Mouse (Mus musculus): ENCODE data around the gene Surf2. TPM values are rescaled to one million over a fixed set of nuclear protein-coding genes. Genes with fewer than 3 reads are reported as not detected.
A peak's percentile ranks its signal among the peaks of the same experiment; 100 is the strongest.
"Not testable (repeated sequence)": the region's sequence is repeated elsewhere in the genome, so short reads cannot be mapped to it uniquely, and the experiment has no call there.

The Surf2 gene
- 10 to 100 TPM; 41.8 to 46.6 TPM for polyA plus RNA-seq (2017; shearing (Covaris generic))

DNA sequence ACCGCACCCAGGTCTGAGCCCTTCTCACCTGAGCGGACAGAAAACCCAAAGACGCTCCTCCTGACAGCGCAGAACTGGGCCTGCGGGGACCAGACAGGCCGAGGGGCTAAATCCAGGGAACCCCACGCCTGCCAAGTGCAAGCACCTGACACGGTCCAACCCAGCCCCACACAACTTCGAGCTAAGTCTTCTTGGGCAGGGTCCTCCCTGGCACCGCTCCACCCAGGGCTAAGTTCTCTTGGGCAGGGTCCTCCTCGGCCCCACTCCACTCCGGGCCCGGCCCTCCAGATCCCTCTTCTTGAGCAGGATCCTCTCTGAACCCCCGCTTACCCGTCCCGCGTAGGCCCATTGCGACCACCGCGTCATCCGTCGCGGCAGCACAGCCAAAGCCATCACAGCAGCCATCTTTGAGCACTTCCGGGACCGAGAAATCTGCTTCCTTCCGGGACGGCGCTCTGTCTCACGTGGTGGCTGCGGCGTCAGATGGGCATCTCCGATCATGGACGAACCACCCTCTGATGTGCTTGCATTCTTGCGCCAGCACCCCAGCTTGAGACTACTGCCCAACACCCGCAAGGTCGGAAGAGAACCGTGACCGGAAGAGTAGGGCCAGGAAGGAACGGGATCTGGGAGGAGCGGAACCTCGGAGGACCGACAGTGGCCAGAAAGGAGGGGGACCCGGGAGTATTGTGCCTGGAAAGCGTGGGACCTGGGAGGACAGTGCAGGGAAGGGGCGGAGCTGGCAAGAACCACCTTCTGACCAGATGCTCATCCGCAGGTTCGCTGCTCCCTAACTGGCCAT lies at the start of gene Surf2, which contains the start of gene Surf1:
Surf2 (plus strand) TSS at position 441 of the 802 bp plus-strand sequence.
Surf1 (minus strand) TSS at position 604 of the 802 bp plus-strand sequence.
- peak; percentile 84 for ATAC-seq

DNA sequence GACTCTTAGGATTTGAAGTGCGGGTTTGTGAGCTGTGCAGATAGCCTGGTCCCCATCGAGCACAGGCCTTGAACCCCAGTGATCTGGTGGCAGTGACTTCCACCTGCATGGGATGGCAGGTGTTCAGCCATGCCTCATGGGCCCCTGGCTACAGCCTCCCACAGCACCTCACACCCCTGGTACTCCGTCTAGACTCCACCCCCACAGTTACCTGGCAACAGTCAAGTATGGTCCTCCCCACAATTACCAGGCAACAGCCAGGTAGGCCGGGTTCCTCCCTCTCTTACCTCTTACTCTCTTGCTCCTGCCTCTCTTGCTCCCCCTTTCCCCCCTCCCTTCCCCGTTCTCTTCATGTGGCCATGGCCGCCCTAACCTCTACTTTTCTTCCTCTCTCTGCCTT lies 45.5 kb upstream of the Surf2 start:
- ATAC-seq, result no peak

GRCm38 (mm10) chr2:26878571-26878970 lies 37.6 kb upstream of the Surf2 start:
- ATAC-seq, result no peak

GRCm38 (mm10) chr2:26885541-26885940 lies 30.6 kb upstream of the Surf2 start:
- not testable (repeated sequence) for ATAC-seq

DNA sequence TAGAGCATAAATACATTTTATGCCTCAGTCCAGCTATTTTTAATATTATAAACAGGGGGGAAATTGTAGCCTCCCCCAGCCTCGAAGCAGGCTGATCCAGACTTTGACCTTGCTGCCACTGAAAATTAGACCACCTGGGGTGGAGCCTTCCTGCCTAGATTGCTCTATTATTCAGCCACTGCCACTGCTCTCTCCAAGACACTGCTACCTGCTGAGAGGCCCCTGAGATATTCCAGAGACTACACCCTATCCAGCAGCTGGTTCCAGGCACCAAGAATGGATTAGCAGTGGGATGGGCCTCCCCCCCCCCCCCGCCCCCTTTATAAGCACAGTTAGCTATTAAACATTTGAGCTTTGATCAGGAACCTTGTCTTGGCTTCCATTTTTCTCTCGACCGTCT lies 30.0 kb upstream of the Surf2 start:
- not testable (repeated sequence) for ATAC-seq

DNA sequence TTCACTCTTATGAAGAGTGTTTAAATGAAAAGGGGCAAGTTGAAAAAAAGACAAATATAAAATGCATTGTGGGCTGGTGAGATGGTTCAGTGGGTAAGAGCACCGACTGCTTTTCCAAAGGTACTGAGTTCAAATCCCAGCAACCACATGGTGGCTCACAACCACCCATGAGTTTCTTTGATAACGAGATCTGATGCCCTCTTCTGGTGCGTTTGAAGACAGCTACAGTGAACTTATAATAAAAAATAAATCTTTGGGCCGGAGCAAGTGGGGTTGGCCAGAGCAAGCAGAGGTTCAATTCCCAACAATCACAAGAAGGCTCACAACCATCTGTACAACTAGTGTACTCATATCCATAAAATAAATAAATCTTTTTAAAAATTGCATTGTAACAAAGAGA lies 20.3 kb upstream of the Surf2 start:
- no peak for ATAC-seq

DNA sequence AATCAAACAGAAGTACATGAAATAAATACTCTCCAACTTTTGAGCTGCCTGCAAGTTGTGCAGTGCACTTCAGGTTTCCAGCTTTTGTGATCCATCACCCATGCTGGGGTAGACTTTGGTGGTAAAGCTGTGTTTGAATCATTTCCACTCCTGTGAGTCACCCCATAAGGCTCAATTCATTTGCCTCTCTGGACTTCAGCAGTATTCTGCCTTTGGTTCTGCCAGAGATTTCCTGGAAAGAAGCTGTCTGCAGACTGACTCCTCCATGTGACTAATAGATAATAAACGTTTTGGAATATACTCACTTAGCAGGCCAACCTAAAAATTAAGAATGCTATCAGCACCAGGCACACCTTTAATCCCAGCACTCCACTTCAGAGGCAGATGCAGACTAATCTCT lies 15.4 kb upstream of the Surf2 start:
- no peak for ATAC-seq

DNA sequence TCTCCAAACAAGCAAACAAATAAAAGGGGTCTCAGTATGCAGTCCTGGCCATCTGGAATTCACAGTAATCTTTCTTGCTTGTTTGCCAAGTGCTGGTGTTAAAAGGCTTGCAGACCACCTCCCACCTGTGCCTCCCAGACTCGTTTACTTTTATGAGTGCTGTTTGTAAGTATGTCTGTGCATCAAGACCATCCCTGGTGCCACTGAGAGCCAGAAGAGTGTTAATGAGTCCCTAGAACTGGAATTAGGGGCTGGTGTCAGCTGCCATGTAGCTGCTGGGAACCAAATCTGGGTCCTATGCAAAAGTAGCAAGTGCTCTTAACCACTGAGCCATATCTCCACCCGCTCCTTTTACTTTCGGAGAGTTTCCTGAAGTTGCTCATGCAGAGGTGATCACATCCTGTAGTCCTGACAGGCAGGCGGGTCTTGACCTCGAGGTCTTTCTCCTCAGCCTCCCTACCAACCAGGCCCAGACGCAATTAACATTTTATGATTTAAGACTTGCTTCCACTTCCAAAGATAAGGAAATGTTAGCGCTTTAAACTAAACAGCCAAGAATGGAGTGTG lies 14.2 kb upstream of the Surf2 start:
- no peak for ATAC-seq

- ATAC-seq, result peak; percentile 97
Observed at GRCm38 (mm10) chr2:26902467-26903220, 13.5 kb upstream of the Surf2 start, which contains the start of gene Surf6. Gene Surf6, minus strand, starts transcription at chr2:26902879.

GRCm38 (mm10) chr2:26903311-26903710 lies 12.9 kb upstream of the Surf2 start:
- ATAC-seq, result no peak

- ATAC-seq, result no peak
Observed at GRCm38 (mm10) chr2:26905936-26906335, 10.2 kb upstream of the Surf2 start.

- no peak for ATAC-seq
Observed at GRCm38 (mm10) chr2:26906431-26906830, 9.7 kb upstream of the Surf2 start.

GRCm38 (mm10) chr2:26907109-26907508 lies 9.1 kb upstream of the Surf2 start:
- ATAC-seq, result no peak

GRCm38 (mm10) chr2:26908710-26909386 lies 7.3 kb upstream of the Surf2 start:
- ATAC-seq, result no peak

GRCm38 (mm10) chr2:26909387-26909784 lies 6.8 kb upstream of the Surf2 start:
- no peak for ATAC-seq

GRCm38 (mm10) chr2:26910124-26910993 lies 5.8 kb upstream of the Surf2 start, which contains the start of the genes Med22 and Rpl7a:
Gene Med22, minus strand, starts transcription at chr2:26910677.
Gene Rpl7a, plus strand, starts transcription at chr2:26910764.
- ATAC-seq, result peak; percentile 91

DNA sequence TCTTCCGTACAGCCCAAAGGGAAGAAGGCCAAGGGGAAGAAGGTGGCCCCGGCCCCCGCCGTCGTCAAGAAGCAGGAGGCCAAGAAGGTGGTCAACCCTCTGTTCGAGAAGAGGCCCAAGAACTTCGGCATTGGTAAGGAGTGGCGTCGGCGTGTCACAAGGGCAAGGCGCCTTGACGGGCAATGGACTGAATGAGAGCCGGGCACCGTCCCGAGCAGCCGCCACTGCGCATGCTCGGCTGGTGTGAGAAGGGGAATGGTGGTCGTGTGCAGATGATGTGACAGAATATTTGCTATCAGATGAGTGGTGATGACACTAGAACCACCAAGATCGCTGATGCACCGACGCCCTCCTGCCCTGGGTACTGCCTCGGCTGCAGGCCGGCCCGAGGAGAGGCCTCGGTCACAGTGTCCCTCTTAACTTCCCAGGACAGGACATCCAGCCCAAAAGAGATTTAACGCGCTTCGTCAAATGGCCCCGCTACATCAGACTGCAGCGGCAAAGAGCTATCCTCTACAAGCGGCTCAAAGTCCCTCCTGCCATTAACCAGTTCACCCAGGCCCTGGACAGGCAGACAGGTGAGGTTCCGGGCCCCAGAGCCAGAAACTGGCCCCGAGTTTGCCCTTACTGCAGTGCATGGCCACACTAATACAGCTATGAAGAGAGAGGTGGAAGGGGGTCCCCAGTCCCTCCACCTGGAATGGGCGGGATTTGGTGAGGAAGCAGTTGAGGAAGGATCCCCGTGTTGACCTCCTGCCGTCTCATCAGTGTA lies 5.0 kb upstream of the Surf2 start:
- peak; percentile 47 for ATAC-seq

GRCm38 (mm10) chr2:26912253-26912770 lies 3.9 kb upstream of the Surf2 start:
- ATAC-seq, result no peak

GRCm38 (mm10) chr2:26913416-26914147 lies 2.6 kb upstream of the Surf2 start:
- ATAC-seq, result no peak
